Mouse (Mus musculus): ENCODE results near the gene Serpinf1. TPM values are rescaled to one million over a fixed set of nuclear protein-coding genes. Genes with fewer than 3 reads are reported as not detected.

Gene Serpinf1
- polyA plus RNA-seq (2021) = 2.5 TPM

DNA sequence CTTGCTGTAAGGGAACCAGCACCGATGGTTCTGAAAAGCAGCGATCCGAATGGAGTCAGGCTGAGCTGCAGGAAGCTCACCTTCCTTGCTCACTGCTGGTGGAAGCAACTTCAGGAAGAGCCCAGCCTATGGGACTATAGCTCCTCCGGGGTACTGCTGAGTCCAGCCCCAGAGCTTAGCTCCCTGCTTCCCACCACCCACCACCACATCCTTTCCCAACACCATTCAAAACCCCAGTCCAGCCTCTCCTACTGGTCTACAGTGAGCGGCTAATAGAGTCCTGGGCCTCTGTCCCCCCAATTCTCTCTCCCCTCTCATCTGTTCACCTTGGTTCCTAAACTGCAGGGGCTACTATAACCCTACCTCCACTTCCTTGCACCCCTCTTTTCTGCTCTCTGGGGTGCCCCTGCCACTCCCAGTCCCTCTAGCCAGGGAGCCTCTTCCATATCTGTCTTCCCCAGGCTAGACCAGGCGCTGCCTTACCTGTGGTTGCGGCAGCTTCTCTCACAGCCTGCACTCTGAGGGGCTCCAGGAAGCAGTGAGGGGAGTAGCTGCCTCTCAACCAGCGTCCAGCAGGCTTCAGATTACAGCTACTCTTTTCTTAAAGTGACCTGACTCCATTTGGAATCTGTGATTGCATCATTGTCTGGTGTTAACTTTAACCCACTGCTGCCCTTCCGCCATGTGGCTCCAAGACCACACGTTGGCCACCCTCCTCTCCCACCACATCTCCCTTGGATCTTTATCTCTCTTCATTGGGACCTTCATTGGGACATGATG, at the start of gene Serpinf1:
Gene Serpinf1 (minus strand): TSS at position 689 of the 780 bp plus-strand sequence.
- no peak for ATAC-seq
- in situ Hi-C loops (cut with MboI; ENCODE audit: low pct_unique_long_range_greater_than_20kb) = no loop called here
- no peak for DNase-seq (ENCODE audit: low read depth, low spot score)
- no peak for TF ChIP-seq CTCF (IDR thresholded peaks at IDR 0.05)
- H3K27me3 ChIP-seq = no peaks in the 10 kb centered on the region
- POLR2A ChIA-PET = no interaction called here
- CTCF ChIA-PET = interaction anchor here (0.9 to 1.6 kb wide), 3 partner anchors 10 to 16 kb away, joined by 3 to 4 read pairs (median 4); no protein-coding TSS in a partner anchor

DNA sequence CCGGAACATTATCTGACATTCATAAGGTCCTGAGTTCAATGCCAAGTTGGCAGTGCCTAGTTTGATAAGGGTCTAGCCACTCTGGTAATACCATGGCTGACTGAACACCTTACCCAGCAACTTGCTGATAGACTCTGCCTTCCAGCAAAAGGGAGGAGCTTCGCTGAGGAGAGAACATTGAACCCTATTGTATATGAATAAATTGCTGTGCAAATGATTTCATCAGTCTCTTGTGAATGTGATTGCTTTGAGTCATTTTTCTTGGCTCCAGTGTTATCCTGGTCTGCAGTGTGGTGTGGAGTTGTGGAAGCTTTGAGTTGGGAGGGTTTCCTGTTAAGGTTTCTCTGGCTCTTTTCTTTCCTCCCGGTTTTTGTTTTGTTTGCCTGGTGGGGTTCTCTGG, 48.2 kb upstream of the Serpinf1 start:
- no peak for TF ChIP-seq CTCF (IDR thresholded peaks at IDR 0.05)
- no peaks in the 10 kb centered on the region for H3K27me3 ChIP-seq
- DNase-seq (ENCODE audit: low read depth, low spot score) (no peak), ATAC-seq (no peak)
- POLR2A ChIA-PET = no interaction called here
- in situ Hi-C loops (cut with MboI; ENCODE audit: low pct_unique_long_range_greater_than_20kb) = no loop called here
- CTCF ChIA-PET = interaction anchor here (0.9 kb wide), 1 partner anchor 10 kb away, joined by 3 read pairs; no protein-coding TSS in a partner anchor

DNA sequence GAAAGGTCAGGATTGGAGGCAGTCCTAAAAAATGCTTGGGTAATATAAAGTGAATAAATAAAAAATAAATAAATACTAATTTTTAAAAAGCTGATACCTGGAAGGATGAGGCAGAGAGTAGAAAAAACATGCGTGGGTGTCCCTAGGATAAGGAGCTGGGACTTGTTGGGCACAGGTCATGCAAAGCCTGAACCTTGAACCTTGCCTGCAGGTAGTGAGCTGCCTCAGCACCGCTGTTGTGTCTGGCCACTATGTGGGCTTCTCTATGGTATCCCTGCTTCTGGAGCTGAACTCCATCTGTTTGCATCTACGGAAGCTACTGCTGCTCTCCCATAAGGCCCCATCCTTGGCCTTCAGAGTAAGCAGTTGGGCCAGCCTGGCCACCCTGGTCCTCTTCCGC, 46.8 kb upstream of the Serpinf1 start:
- ChIA-PET CTCF (interaction anchor here (1.1 kb wide), 1 partner anchor 10 kb away, joined by 5 read pairs; no protein-coding TSS in a partner anchor), POLR2A (no interaction called here)
- in situ Hi-C loops (cut with MboI; ENCODE audit: low pct_unique_long_range_greater_than_20kb) = loop anchor here (10.0 kb wide), 2 partner anchors 294 to 484 kb away; partner anchors contain the start of gene Ovca2
- H3K27me3 ChIP-seq = no peaks in the 10 kb centered on the region
- DNase-seq (ENCODE audit: low read depth, low spot score) (no peak), ATAC-seq (no peak)
- TF ChIP-seq CTCF (IDR thresholded peaks at IDR 0.05) = no peak

DNA sequence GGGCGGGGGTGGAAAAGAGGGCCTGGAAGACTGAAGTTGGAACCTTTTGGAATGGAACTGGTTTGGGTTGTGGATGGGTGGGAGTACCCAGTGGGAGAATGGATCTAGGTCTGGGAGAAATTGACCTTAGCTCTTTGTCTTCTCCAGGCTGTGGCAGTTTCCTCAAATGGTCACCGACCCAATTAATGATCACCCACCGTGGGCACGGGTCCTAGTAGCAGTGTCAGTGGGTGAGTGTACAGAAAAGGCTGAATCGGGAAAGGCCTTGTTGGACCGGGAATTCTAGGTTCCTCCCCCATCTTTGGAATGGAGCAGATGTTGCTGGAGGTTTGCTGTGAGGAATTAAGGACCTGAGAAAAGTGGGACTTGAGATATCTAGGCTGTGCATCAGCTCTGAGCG, 45.9 kb upstream of the Serpinf1 start:
- no peaks in the 10 kb centered on the region for H3K27me3 ChIP-seq
- in situ Hi-C loops (cut with MboI; ENCODE audit: low pct_unique_long_range_greater_than_20kb) = loop anchor here (10.0 kb wide), 2 partner anchors 294 to 484 kb away; partner anchors contain the start of gene Ovca2
- no peak for ATAC-seq
- POLR2A ChIA-PET = interaction anchor here (0.7 kb wide), 2 partner anchors 18 to 60 kb away, joined by 3 read pairs; no protein-coding TSS in a partner anchor
- no peak for DNase-seq (ENCODE audit: low read depth, low spot score)
- TF ChIP-seq CTCF (IDR thresholded peaks at IDR 0.05) = no peak
- CTCF ChIA-PET = no interaction called here

DNA sequence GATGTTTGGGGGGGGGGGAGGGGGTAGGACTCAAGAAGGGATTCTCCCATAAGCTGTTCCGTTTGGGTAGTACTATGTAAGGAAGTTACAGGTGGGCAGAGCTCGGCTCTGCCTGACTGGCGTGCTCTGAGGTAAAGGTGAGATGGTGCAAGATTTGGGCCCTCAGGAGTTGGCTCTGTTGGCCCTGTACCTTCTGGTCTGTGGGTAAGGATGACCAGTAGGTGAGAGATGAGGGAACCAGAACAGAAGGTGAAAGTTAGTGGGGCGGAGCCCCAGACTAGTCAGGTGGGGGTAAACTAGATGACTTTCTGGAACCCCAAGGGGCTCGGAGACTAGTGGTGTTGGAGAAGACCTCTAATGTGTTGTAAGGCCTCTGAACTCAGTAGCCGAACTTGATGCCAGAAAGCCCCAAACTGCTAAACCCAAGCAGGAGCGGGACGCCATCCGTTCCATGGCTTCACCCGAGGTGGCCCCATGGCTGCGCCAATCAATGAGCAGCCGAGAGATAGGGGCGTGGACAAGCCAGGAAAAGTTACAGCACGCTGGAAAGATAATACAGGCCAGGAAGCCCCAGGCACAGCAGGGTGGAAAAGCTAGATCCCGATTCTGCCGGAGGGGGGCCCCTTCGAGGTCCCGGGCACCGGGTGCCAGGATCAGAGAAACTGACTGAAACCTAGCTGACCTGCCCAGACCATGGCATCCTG, 45.2 kb upstream of the Serpinf1 start:
- no peaks in the 10 kb centered on the region for H3K27me3 ChIP-seq
- POLR2A ChIA-PET = interaction anchor here (0.7 to 2.0 kb wide), 3 partner anchors 10 to 18 kb away, joined by 3 to 4 read pairs (median 3); no protein-coding TSS in a partner anchor
- in situ Hi-C loops (cut with MboI; ENCODE audit: low pct_unique_long_range_greater_than_20kb) = loop anchor here (10.0 kb wide), 2 partner anchors 293 to 483 kb away; partner anchors contain the start of gene Ovca2
- CTCF ChIA-PET = interaction anchor here (0.6 to 1.7 kb wide), 4 partner anchors 17 to 174 kb away, joined by 3 to 4 read pairs (median 4); partner anchors contain the start of gene Prpf8
- ATAC-seq (no peak), DNase-seq (ENCODE audit: low read depth, low spot score) (no peak)
- no peak for TF ChIP-seq CTCF (IDR thresholded peaks at IDR 0.05)

DNA sequence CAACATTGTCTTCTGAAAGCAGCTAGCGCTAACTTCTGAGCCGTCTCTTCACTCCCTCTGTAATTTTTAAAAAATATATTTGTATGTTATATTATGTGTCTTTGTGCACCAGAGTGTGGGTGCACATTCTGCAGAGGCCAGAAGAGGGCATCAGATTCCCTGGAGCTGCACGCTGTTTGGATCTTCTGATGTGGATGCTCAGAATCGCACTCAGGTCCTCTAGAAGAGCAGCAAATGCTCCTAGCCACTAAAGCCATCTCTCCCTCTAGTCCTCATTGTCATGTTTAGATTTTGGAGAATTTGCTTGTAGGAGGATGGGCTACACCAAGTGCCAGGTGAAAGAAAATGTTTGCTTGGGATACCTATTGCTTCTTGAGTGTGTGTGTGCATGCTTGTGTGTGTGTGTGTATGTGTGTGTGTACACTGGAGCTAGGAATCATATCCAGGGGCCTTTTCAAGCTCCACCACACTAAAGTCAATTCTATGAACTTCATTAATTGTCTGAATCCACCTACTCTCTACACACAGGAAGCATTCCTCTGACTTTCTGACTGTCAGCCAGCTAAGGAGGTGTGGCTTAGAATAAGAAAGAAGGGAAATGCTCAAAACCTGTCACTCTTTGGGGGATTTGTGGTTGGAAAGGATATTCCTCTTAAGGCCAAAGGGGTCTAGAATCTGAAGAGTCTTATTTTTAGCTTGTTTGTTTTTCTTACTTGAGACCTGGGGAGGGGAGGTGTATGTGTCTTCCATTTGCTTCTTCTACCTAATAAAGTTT, 44.4 kb upstream of the Serpinf1 start:
- ChIA-PET POLR2A (interaction anchor here (1.3 to 2.0 kb wide), 3 partner anchors 11 to 43 kb away, joined by 3 to 5 read pairs (median 4); partner anchors contain the start of gene Rilp), CTCF (interaction anchor here (0.6 to 1.7 kb wide), 4 partner anchors 18 to 173 kb away, joined by 3 to 4 read pairs (median 4); partner anchors contain the start of gene Prpf8)
- in situ Hi-C loops (cut with MboI; ENCODE audit: low pct_unique_long_range_greater_than_20kb) = loop anchor here (10.0 kb wide), 2 partner anchors 292 to 482 kb away; partner anchors contain the start of gene Ovca2
- ATAC-seq (no peak), DNase-seq (ENCODE audit: low read depth, low spot score) (no peak)
- no peak for TF ChIP-seq CTCF (IDR thresholded peaks at IDR 0.05)
- no peaks in the 10 kb centered on the region for H3K27me3 ChIP-seq

DNA sequence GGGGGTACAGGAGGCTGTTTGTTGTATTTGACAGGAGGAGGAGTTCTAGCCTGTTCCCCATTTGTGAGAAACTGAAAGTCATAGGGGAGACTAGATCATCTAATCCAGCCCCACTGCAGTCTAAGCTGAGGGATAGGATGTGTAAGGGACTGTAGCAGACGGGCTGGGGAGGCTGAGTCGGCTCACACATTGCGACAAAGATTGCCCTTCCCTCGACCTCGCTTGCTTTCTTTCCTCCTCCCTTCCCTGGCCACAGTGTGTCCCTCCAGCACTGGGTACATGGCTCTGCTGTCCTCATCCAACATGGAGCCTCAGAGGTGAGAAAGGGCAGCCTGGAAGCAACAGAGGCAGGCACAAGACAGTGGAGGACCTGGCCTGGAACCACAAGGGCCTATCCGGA, 42.5 kb upstream of the Serpinf1 start:
- no peak for TF ChIP-seq CTCF (IDR thresholded peaks at IDR 0.05)
- in situ Hi-C loops (cut with MboI; ENCODE audit: low pct_unique_long_range_greater_than_20kb) = loop anchor here (10.0 kb wide), 2 partner anchors 290 to 480 kb away; partner anchors contain the start of gene Ovca2
- CTCF ChIA-PET = interaction anchor here (0.9 to 1.3 kb wide), 3 partner anchors 12 to 23 kb away, joined by 3 to 4 read pairs (median 3); no protein-coding TSS in a partner anchor
- no peak for ATAC-seq
- POLR2A ChIA-PET = interaction anchor here (0.8 to 1.1 kb wide), 3 partner anchors 12 to 61 kb away, joined by 3 to 4 read pairs (median 4); partner anchors contain the start of gene Prpf8
- H3K27me3 ChIP-seq = no peaks in the 10 kb centered on the region
- no peak for DNase-seq (ENCODE audit: low read depth, low spot score)

DNA sequence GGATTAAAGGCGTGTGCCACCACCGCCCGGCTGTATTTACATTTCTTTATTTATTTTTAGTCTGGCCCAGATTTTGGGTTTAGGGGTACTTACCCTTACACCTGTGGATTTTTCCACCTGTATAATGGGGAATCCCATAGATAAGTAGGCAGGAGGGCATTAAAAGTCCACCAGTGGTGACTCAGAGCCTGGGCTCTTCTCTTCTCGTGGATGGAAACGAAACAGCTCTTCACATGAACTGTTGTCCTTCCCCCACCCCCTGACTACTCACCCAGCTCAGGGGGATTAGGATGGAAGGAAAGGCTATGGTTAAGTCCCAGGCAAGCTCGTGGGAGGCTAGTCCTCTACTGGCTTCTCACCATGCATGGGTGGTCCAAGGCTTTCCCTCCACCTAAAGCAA, 41.9 kb upstream of the Serpinf1 start:
- in situ Hi-C loops (cut with MboI; ENCODE audit: low pct_unique_long_range_greater_than_20kb) = loop anchor here (5.0 to 10.0 kb wide), 3 partner anchors 62 to 480 kb away; partner anchors contain the start of gene Ovca2
- no peak for ATAC-seq
- H3K27me3 ChIP-seq = no peaks in the 10 kb centered on the region
- POLR2A ChIA-PET = interaction anchor here (0.7 to 1.1 kb wide), 3 partner anchors 12 to 60 kb away, joined by 3 to 4 read pairs (median 4); no protein-coding TSS in a partner anchor
- TF ChIP-seq CTCF (IDR thresholded peaks at IDR 0.05) = no peak
- no peak for DNase-seq (ENCODE audit: low read depth, low spot score)
- CTCF ChIA-PET = interaction anchor here (0.9 to 1.1 kb wide), 2 partner anchors 13 to 23 kb away, joined by 3 read pairs; no protein-coding TSS in a partner anchor

DNA sequence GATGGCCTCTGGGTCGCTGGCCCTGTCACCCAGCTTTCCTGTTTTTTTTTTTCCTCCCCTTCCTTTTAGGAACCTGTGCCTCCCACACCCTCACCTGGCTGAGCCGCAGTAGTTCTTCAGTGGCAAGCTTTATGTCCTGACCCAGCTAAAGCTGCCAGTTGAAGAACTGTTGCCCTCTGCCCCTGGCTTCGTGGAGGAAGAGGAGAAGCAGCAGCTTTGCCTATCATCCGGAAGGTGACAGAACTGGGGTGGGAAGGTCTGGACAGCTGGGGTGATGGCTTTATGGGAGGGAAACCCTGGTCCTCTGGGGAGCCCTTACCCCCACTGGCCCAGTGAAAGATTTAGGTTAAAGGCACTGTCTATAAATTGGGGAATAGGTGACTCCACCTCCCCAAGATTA, 41.1 kb upstream of the Serpinf1 start:
- no peaks in the 10 kb centered on the region for H3K27me3 ChIP-seq
- no peak for TF ChIP-seq CTCF (IDR thresholded peaks at IDR 0.05)
- ChIA-PET CTCF (interaction anchor here (0.7 to 1.8 kb wide), 5 partner anchors 13 to 271 kb away, joined by 3 to 6 read pairs (median 4); no protein-coding TSS in a partner anchor), POLR2A (interaction anchor here (0.6 to 1.5 kb wide), 7 partner anchors 10 to 293 kb away, joined by 3 to 7 read pairs (median 3); partner anchors contain the start of gene Rilp)
- DNase-seq (ENCODE audit: low read depth, low spot score) = no peak
- no peak for ATAC-seq
- in situ Hi-C loops (cut with MboI; ENCODE audit: low pct_unique_long_range_greater_than_20kb) = loop anchor here (5.0 to 10.0 kb wide), 3 partner anchors 61 to 479 kb away; partner anchors contain the start of gene Ovca2
